Mouse (Mus musculus): ENCODE data around the gene Ccdc58. TPM values are rescaled to one million over a fixed set of nuclear protein-coding genes. Genes with fewer than 3 reads are reported as not detected.
"Not testable (repeated sequence)": the region's sequence is repeated elsewhere in the genome, so short reads cannot be mapped to it uniquely, and the experiment has no call there.

Ccdc58 gene
- polyA plus RNA-seq (2012; rRNA removed) (19.1 and 52.5 TPM in 2 replicates), polyA plus RNA-seq (2014; fragmentation: Nextera tagmentation; extraction: Ambion mirVana) (44.0 and 46.0 TPM in 2 replicates)

DNA sequence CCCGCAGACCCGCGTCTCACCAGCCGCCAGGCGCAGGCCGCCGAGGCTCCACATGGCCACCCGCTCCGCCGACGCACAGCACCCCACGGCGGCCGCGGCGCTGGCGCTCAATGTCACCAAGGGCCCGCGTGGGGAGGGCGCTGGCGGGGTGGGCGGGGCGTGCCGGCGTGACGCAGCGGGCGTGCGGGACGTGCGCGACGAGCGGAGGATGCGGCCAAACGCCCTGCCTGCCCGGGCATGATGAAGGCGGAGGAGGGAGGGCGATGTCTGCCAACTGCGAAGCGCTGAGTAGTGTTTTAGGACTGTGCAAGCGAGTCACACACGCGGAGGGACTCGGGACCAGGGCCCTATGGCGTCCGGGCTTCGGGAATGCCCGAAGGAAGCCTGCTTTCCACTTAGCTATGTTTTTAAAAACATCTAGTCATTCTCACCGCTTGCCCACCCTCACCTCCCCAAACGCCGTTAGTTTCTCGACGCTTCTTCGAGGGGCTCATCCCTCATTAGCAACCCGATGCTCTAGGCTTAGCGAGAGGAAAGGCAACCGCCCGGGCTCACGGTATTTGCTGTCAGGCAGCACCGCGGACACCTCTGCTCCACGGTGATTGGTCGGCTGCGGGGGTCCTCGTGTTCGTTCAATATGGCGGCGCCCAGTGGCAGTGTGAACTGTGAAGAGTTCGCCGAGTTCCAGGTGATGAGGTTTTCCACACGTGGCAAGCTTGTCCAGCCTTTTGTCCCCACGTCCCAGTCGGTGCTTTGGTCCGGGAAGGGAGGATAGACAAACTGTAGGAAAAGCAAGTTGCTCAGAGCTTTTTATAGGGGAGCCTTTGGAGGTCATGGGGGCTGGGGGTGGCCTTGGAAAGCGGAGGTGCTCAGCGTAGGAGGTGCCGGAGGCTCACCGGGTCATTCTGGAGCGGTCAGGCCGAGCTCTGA is at the start of gene Ccdc58, which contains the start of gene Fam162a:
TSS of gene Ccdc58 (plus strand) at position 236 of the 930 bp plus-strand sequence.
TSS of gene Fam162a (minus strand) at position 145 of the 930 bp plus-strand sequence.
- H3K4me2 ChIP-seq (ENCODE audit: low read depth) = peak within 1 kb of the TSS; percentile 83
- H3K27me3 ChIP-seq (ENCODE audit: control insufficient read depth, insufficient read depth, low read length) = no peaks in the 10 kb centered on the region
- TF ChIP-seq EP300 (IDR thresholded peaks at IDR 0.05; ENCODE audit: low read depth) = peak; percentile 42; the same call in 1 of the 2 replicates
- peak; percentile 8 for TF ChIP-seq CTCF (IDR thresholded peaks at IDR 0.05; ENCODE audit: low read depth)
- no peaks in the 10 kb centered on the region for H3K9me3 ChIP-seq (ENCODE audit: control insufficient read depth, low read length)
- ATAC-seq (ENCODE audit: insufficient read depth) (peak; percentile 94), DNase-seq (ENCODE audit: low read depth in 3 of 3, low spot score in 3 of 3) (peak; percentile 78 to 80 (median 79))
- H3K36me3 ChIP-seq (replicated peaks; ENCODE audit: control insufficient read depth, insufficient read depth, low read depth) = no peaks in the 10 kb centered on the region
- peaks cover 11 to 16% of the 10 kb centered on the region in 2 experiments for H3K4me1 ChIP-seq (replicated peaks; ENCODE audit: control insufficient read depth in 2 of 2, insufficient read depth in 2 of 2, low read length in 1 of 2)
- H3K9ac ChIP-seq (replicated peaks) = peak within 1 kb of the TSS; percentile 86
- H3K27ac ChIP-seq = peak within 1 kb of the TSS; percentile 92
- H3K4me3 ChIP-seq (ENCODE audit: insufficient read depth in 1 of 2, low read depth in 2 of 2, low read length in 2 of 2) = peak within 1 kb of the TSS; percentile 75 to 86
- under 1% methylated on average over 81 of the region's 81 CpGs for WGBS (ENCODE audit: insufficient replicate concordance)

DNA sequence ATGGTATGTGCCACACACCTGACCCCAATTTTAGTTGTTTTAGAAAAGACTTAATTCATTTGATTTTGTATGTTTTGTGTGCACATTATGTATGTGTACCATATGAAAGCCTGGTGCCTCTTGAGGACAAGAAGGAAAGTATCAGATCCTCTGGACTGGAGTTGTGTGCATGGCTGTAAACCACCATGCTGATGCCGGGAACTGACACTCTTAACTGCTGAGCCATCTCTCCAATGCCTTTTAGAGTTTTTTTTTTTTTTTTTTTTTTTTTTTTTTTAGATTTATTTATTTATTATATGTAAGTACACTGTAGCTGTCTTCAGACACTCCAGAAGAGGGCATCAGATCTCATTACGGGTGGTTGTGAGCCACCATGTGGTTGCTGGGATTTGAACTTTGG is 43.4 kb upstream of the Ccdc58 start:
- not testable (repeated sequence) for H3K4me3 ChIP-seq (ENCODE audit: insufficient read depth in 1 of 2, low read depth in 2 of 2, low read length in 2 of 2); H3K9me3 ChIP-seq (ENCODE audit: control insufficient read depth, low read length); H3K27ac ChIP-seq; ATAC-seq (ENCODE audit: insufficient read depth); H3K9ac ChIP-seq (replicated peaks); H3K4me2 ChIP-seq (ENCODE audit: low read depth); H3K27me3 ChIP-seq (ENCODE audit: control insufficient read depth, insufficient read depth, low read length); H3K4me1 ChIP-seq (replicated peaks; ENCODE audit: control insufficient read depth in 2 of 2, insufficient read depth in 2 of 2, low read length in 1 of 2); DNase-seq (ENCODE audit: low read depth in 3 of 3, low spot score in 3 of 3)
- peaks cover 46% of the 10 kb centered on the region for H3K36me3 ChIP-seq (replicated peaks; ENCODE audit: control insufficient read depth, insufficient read depth, low read depth)
- WGBS (ENCODE audit: insufficient replicate concordance) = 85% methylated on average over 1 of the region's 2 CpGs

DNA sequence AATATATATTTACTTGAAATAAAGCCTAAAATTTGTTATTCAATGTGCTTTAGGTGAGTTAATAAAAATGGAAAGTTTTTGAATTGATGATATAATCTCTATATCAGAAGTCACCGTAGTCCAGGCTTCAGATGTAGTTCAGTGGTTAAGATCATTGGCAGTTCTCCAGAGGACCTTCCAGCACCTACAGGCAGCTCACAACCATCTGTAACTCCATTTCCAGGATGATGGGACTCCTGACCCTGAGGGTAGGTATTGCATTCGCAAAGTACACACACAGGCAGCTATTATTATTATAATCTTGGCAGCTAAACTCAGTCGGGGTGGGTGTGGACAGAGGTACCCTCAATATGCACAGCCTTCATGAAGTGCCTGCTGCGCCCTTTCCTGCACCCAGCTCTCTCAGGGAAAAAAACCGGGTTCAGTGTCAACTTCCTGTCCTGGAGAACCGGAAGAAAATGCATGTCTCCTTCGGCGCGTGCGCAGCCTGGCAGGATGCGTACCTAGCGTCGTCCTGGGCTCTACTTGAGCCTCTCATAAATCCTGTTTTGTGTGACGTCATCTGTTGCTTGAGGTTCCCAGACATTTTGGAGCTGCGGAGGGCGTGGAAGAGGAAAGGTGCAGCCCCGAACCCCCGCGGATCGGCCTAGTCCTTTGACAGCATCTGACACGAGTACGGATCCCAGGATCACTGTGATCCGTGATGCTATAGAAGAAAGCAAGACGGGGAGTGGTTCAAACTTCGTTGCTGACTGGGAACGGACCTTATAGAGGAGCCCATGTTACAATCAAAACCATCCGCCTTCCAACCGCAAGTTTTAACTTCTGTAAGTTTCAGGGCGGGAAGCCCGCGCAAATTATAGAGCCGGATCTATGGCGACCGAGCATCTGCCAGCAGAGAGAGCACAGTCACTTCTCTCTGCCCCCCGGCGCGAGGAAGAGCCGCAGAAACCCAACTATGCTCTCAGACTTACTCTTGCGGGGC is 30.6 kb upstream of the Ccdc58 start, which contains the start of gene Wdr5b:
TSS of gene Wdr5b (plus strand) at position 551 of the 985 bp plus-strand sequence.
- H3K4me2 ChIP-seq (ENCODE audit: low read depth) = peak within 1 kb of the TSS; percentile 76
- H3K4me3 ChIP-seq (ENCODE audit: insufficient read depth in 1 of 2, low read depth in 2 of 2, low read length in 2 of 2) = peak within 1 kb of the TSS; percentile 77 to 93
- H3K4me1 ChIP-seq (replicated peaks; ENCODE audit: control insufficient read depth in 2 of 2, insufficient read depth in 2 of 2, low read length in 1 of 2) = peaks cover 6 to 16% of the 10 kb centered on the region in 2 experiments
- DNase-seq (ENCODE audit: low read depth in 3 of 3, low spot score in 3 of 3) = peak; percentile 90 to 94 (median 92)
- no peaks in the 10 kb centered on the region for H3K9me3 ChIP-seq (ENCODE audit: control insufficient read depth, low read length)
- H3K27ac ChIP-seq = peak within 1 kb of the TSS; percentile 68
- TF ChIP-seq EP300 (IDR thresholded peaks at IDR 0.05; ENCODE audit: low read depth) (peak; percentile 22; the same call in 1 of the 2 replicates), CTCF (IDR thresholded peaks at IDR 0.05; ENCODE audit: low read depth) (no peak)
- H3K27me3 ChIP-seq (ENCODE audit: control insufficient read depth, insufficient read depth, low read length) = no peaks in the 10 kb centered on the region
- peak within 1 kb of the TSS; percentile 80 for H3K9ac ChIP-seq (replicated peaks)
- peak; percentile 94 for ATAC-seq (ENCODE audit: insufficient read depth)
- WGBS (ENCODE audit: insufficient replicate concordance) = under 1% methylated on average over 39 of the region's 39 CpGs
- peaks cover 16% of the 10 kb centered on the region for H3K36me3 ChIP-seq (replicated peaks; ENCODE audit: control insufficient read depth, insufficient read depth, low read depth)

DNA sequence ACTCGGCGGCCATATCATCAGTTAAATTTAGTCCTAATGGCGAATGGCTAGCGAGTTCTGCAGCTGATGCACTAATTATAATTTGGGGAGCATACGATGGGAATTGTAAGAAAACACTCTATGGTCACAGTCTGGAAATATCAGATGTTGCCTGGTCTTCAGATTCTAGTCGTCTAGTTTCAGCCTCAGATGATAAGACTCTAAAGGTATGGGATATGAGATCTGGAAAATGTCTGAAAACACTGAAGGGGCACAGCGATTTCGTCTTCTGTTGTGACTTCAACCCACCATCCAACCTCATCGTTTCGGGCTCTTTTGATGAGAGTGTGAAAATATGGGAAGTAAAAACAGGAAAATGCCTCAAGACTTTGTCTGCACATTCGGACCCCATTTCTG is 29.9 kb upstream of the Ccdc58 start:
- H3K4me1 ChIP-seq (replicated peaks; ENCODE audit: control insufficient read depth in 2 of 2, insufficient read depth in 2 of 2, low read length in 1 of 2) = peaks cover 6 to 16% of the 10 kb centered on the region in 2 experiments
- WGBS (ENCODE audit: insufficient replicate concordance) = 16% methylated on average over 11 of the region's 11 CpGs
- DNase-seq (ENCODE audit: low read depth in 3 of 3, low spot score in 3 of 3) (no peak), ATAC-seq (ENCODE audit: insufficient read depth) (no peak)
- peak overlapping the region; percentile 77 to 93 for H3K4me3 ChIP-seq (ENCODE audit: insufficient read depth in 1 of 2, low read depth in 2 of 2, low read length in 2 of 2)
- TF ChIP-seq EP300 (IDR thresholded peaks at IDR 0.05; ENCODE audit: low read depth) (no peak), CTCF (IDR thresholded peaks at IDR 0.05; ENCODE audit: low read depth) (no peak)
- peaks cover 16% of the 10 kb centered on the region for H3K36me3 ChIP-seq (replicated peaks; ENCODE audit: control insufficient read depth, insufficient read depth, low read depth)
- H3K27me3 ChIP-seq (ENCODE audit: control insufficient read depth, insufficient read depth, low read length) = no peaks in the 10 kb centered on the region
- H3K9ac ChIP-seq (replicated peaks) = peak overlapping the region; percentile 80
- H3K27ac ChIP-seq = peak overlapping the region; percentile 68
- peak overlapping the region; percentile 76 for H3K4me2 ChIP-seq (ENCODE audit: low read depth)
- no peaks in the 10 kb centered on the region for H3K9me3 ChIP-seq (ENCODE audit: control insufficient read depth, low read length)
